Mouse (Mus musculus): ENCODE measurements around the gene Pptc7. TPM values are rescaled to one million over a fixed set of nuclear protein-coding genes. Genes with fewer than 3 reads are reported as not detected.

Pptc7 gene
- polyA plus RNA-seq (2014; fragmentation: Nextera tagmentation; extraction: Ambion mirVana), result 8.5 and 9.2 TPM in 2 replicates

DNA sequence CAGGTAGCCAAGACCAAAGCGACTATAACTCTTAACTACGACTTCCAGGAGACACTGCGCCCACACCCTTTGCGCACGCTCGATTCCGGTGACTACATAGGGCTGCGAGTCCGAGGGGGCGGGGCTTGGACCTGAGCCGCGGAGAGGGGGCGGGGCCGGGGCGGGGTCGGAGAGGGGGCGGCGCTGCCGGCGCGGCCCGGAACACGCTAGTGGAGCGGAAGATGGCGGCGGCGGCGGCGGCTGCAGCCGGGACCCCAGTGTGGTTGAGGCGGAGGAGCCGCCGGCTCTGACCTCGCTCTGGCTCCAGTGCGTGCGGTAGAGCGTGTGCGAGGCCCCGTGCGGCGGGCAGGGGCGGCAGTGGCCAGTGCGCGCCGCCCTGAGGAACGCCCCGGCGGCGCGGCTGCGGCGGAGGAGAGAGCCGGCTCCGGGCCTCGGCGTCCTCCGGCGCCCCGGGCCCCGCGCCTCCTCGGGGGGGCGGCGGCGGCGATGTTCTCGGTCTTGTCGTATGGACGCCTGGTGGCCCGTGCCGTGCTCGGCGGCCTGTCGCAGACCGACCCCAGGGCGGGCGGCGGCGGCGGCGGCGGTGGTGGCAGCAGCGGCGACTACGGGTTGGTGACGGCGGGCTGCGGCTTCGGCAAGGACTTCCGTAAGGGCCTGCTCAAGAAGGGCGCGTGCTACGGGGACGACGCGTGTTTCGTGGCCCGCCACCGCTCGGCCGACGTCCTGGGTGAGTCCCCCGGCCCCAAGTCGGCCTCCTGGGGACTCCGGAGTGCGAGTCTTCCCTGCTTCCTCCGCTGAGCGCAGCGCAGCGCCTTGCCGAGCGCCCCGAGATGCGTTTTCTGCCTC, at the start of gene Pptc7:
Pptc7 (plus strand) TSS at position 183 of the 846 bp plus-strand sequence.
- Histone ChIP-seq H3K4me1 (ENCODE audit: control insufficient read depth, insufficient read depth, low read length) (peaks cover 12% of the 10 kb centered on the region), H3K27ac (replicated peaks; ENCODE audit: low read depth, low read length) (0 out of 2 replicates have a peak within 1 kb of the TSS, but pooled peaks have one; percentile 21), H3K4me2 (ENCODE audit: low read depth, severe bottlenecking) (peak within 1 kb of the TSS; percentile 98), H3K4me3 (ENCODE audit: low read depth, low read length) (peak within 1 kb of the TSS; percentile 89), H3K27me3 (ENCODE audit: control insufficient read depth, insufficient read depth, low read length) (no peaks in the 10 kb centered on the region), H3K9ac (ENCODE audit: low read length) (peak within 1 kb of the TSS; percentile 83), H3K9me3 (ENCODE audit: control insufficient read depth, low read length) (no peaks in the 10 kb centered on the region), H3K36me3 (ENCODE audit: control insufficient read depth, insufficient read depth, low read length) (no peaks in the 10 kb centered on the region; the same call in 1 of the 2 replicates)
- DNase-seq (ENCODE audit: low spot score) (peak; percentile 93), ATAC-seq (ENCODE audit: insufficient number of reproducible peaks, low FRiP score, low TSS enrichment, low read depth) (peak; percentile 90)
- under 1% methylated on average over 110 of the region's 114 CpGs for WGBS

GRCm38 (mm10) chr5:122235196-122235836, 48.8 kb upstream of the Pptc7 start:
- DNase-seq (ENCODE audit: low spot score) (no peak), ATAC-seq (ENCODE audit: insufficient number of reproducible peaks, low FRiP score, low TSS enrichment, low read depth) (no peak)
- no peaks in the 10 kb centered on the region; the same call in 1 of the 2 replicates for H3K36me3 ChIP-seq (ENCODE audit: control insufficient read depth, insufficient read depth, low read length)
- no peaks in the 10 kb centered on the region for H3K4me1 ChIP-seq (ENCODE audit: control insufficient read depth, insufficient read depth, low read length)
- no peaks in the 10 kb centered on the region for H3K9me3 ChIP-seq (ENCODE audit: control insufficient read depth, low read length)
- no peak overlapping the region for H3K4me2 ChIP-seq (ENCODE audit: low read depth, severe bottlenecking)
- 69% methylated on average over 9 of the region's 9 CpGs for WGBS
- no peak overlapping the region for H3K27ac ChIP-seq (replicated peaks; ENCODE audit: low read depth, low read length)
- no peak overlapping the region for H3K4me3 ChIP-seq (ENCODE audit: low read depth, low read length)
- H3K9ac ChIP-seq (ENCODE audit: low read length), result no peak overlapping the region
- no peaks in the 10 kb centered on the region for H3K27me3 ChIP-seq (ENCODE audit: control insufficient read depth, insufficient read depth, low read length)

DNA sequence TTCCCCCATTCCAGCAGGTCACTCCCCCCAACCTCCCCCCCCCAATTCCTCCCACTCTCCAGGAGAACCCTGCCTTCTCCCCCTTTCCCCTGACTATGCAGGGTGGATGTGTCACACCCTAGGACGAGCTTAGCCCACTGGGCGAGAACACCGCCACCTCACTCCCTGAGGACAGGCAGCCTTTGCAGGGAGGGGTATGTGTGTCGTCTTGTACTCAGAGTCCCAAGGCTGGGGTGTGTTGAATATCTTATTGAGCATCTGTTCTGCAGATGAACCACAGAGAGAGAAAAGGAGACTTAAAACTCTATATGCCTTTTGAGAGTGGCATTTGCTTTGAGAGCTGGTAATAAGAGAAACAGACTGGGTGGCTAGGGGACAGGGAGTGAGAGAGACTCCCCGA, 47.0 kb upstream of the Pptc7 start:
- no peak for ATAC-seq (ENCODE audit: insufficient number of reproducible peaks, low FRiP score, low TSS enrichment, low read depth)
- WGBS, result 76% methylated on average over 5 of the region's 5 CpGs
- H3K27me3 ChIP-seq (ENCODE audit: control insufficient read depth, insufficient read depth, low read length), result no peaks in the 10 kb centered on the region
- no peak overlapping the region for H3K9ac ChIP-seq (ENCODE audit: low read length)
- H3K4me3 ChIP-seq (ENCODE audit: low read depth, low read length), result no peak overlapping the region
- no peak overlapping the region for H3K27ac ChIP-seq (replicated peaks; ENCODE audit: low read depth, low read length)
- no peak overlapping the region for H3K4me2 ChIP-seq (ENCODE audit: low read depth, severe bottlenecking)
- no peaks in the 10 kb centered on the region for H3K4me1 ChIP-seq (ENCODE audit: control insufficient read depth, insufficient read depth, low read length)
- H3K9me3 ChIP-seq (ENCODE audit: control insufficient read depth, low read length), result no peaks in the 10 kb centered on the region
- H3K36me3 ChIP-seq (ENCODE audit: control insufficient read depth, insufficient read depth, low read length), result peaks cover 5% of the 10 kb centered on the region; the same call in 1 of the 2 replicates
- no peak for DNase-seq (ENCODE audit: low spot score)

DNA sequence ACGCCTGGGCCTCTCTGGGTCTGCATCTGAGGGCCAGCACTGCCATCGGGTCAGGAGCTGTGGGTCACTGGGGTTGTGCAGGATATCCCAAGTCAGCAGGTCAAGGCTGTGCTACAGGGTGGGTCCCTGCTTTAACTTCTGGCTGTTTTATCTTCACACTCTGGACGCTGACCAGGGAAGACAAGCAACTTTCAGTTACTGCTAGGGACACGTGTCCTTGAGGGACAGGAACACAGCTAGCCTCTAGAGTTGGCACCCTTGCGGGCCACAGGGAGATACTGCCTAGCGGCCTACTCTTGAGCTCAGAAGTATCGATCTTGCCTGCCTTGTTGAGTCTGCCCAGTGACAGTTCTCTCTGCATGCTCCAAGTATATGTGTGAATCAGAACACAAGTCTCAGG, 44.5 kb upstream of the Pptc7 start:
- H3K9ac ChIP-seq (ENCODE audit: low read length), result no peak overlapping the region
- H3K36me3 ChIP-seq (ENCODE audit: control insufficient read depth, insufficient read depth, low read length), result peaks cover 5% of the 10 kb centered on the region; the same call in 1 of the 2 replicates

DNA sequence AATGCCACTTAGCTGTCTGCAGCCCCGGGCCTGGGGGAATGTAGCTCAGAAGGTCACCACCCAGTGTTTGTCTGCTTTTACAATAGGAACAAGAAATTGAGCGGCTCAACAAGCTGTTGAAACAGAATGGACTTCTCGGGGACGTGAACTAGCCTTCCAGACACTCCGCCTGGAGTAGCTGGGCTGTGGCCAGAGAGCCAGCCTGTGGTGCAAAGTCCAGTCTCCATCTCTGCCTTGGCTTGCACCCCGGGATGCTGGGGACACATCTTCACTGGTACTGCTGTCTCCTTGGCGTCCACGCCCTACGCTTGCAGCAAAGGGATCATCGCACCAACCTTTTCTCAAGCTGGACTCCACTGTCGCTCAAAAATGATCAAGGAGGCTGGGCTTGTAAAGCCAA, 43.6 kb upstream of the Pptc7 start:
- Histone ChIP-seq H3K27ac (replicated peaks; ENCODE audit: low read depth, low read length) (no peak overlapping the region), H3K27me3 (ENCODE audit: control insufficient read depth, insufficient read depth, low read length) (no peaks in the 10 kb centered on the region), H3K36me3 (ENCODE audit: control insufficient read depth, insufficient read depth, low read length) (peaks cover 5% of the 10 kb centered on the region; the same call in 1 of the 2 replicates), H3K4me2 (ENCODE audit: low read depth, severe bottlenecking) (no peak overlapping the region), H3K9me3 (ENCODE audit: control insufficient read depth, low read length) (no peaks in the 10 kb centered on the region), H3K4me3 (ENCODE audit: low read depth, low read length) (no peak overlapping the region), H3K4me1 (ENCODE audit: control insufficient read depth, insufficient read depth, low read length) (no peaks in the 10 kb centered on the region), H3K9ac (ENCODE audit: low read length) (no peak overlapping the region)
- 93% methylated on average over 11 of the region's 11 CpGs for WGBS
- ATAC-seq (ENCODE audit: insufficient number of reproducible peaks, low FRiP score, low TSS enrichment, low read depth), result no peak
- no peak for DNase-seq (ENCODE audit: low spot score)

More for the DNA sequence above, 44.5 kb upstream of the Pptc7 start:
- no peaks in the 10 kb centered on the region for H3K4me1 ChIP-seq (ENCODE audit: control insufficient read depth, insufficient read depth, low read length)
- no peak overlapping the region for H3K4me3 ChIP-seq (ENCODE audit: low read depth, low read length)
- 78% methylated on average over 7 of the region's 7 CpGs for WGBS
- H3K27ac ChIP-seq (replicated peaks; ENCODE audit: low read depth, low read length), result no peak overlapping the region
- no peaks in the 10 kb centered on the region for H3K27me3 ChIP-seq (ENCODE audit: control insufficient read depth, insufficient read depth, low read length)
- ATAC-seq (ENCODE audit: insufficient number of reproducible peaks, low FRiP score, low TSS enrichment, low read depth), result no peak
- no peak overlapping the region for H3K4me2 ChIP-seq (ENCODE audit: low read depth, severe bottlenecking)
- no peaks in the 10 kb centered on the region for H3K9me3 ChIP-seq (ENCODE audit: control insufficient read depth, low read length)
- no peak for DNase-seq (ENCODE audit: low spot score)

DNA sequence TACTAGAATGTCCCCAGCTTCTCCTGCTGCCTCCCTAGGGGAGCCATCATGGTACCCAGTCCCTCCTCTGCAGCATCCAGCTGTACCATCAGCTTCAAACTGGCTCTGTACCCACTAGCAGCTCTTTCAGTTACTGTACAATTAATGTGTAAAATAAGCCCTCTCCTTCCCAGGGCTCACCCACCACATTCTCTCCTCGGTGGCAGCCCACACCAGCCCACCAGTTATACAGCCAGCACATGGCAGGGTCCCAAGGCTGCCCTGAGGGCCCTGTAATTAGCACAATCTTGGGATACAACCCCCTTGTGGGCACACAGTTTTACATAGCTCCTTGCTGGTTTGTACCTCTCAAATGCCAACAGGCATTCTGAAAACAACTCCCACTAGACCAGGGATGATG, 43.2 kb upstream of the Pptc7 start:
- no peak overlapping the region for H3K4me2 ChIP-seq (ENCODE audit: low read depth, severe bottlenecking)
- no peak overlapping the region for H3K27ac ChIP-seq (replicated peaks; ENCODE audit: low read depth, low read length)
- 78% methylated on average over 1 of the region's 1 CpGs for WGBS
- H3K36me3 ChIP-seq (ENCODE audit: control insufficient read depth, insufficient read depth, low read length), result peaks cover 5% of the 10 kb centered on the region; the same call in 1 of the 2 replicates
- H3K27me3 ChIP-seq (ENCODE audit: control insufficient read depth, insufficient read depth, low read length), result no peaks in the 10 kb centered on the region
- ATAC-seq (ENCODE audit: insufficient number of reproducible peaks, low FRiP score, low TSS enrichment, low read depth), result no peak
- no peaks in the 10 kb centered on the region for H3K4me1 ChIP-seq (ENCODE audit: control insufficient read depth, insufficient read depth, low read length)
- no peak overlapping the region for H3K4me3 ChIP-seq (ENCODE audit: low read depth, low read length)
- no peak overlapping the region for H3K9ac ChIP-seq (ENCODE audit: low read length)
- no peak for DNase-seq (ENCODE audit: low spot score)
- H3K9me3 ChIP-seq (ENCODE audit: control insufficient read depth, low read length), result no peaks in the 10 kb centered on the region

DNA sequence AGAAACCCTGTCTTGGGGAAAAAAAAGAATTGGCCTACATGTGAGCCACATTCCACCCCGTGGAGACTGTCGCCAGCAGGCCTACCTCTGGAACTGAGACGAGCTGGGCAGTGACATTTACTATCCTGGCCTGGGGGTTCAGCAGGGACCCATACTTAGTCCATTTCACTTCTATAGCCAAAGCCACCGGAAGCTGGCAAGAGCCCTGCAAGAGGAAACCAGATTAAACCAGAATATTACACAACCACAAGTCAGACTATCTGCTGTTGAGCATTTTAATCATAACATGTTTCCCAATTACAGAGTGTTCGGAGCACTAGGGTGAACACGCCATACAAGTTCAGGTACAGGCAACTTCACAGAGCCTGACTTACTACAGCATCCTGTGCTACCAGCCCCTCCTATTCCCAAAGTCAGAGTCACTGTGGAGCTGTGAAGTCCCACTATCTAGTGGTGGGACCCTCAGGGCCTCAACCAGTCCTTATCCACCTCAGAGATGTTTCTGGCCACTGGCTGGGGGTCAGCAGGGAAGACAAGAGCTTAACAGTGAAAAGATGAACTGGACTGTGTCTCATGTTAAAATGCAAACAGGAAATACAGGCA, 41.5 kb upstream of the Pptc7 start:
- 80% methylated on average over 6 of the region's 6 CpGs for WGBS
- H3K4me2 ChIP-seq (ENCODE audit: low read depth, severe bottlenecking), result no peak overlapping the region
- no peak overlapping the region for H3K27ac ChIP-seq (replicated peaks; ENCODE audit: low read depth, low read length)
- no peaks in the 10 kb centered on the region for H3K9me3 ChIP-seq (ENCODE audit: control insufficient read depth, low read length)
- no peaks in the 10 kb centered on the region for H3K27me3 ChIP-seq (ENCODE audit: control insufficient read depth, insufficient read depth, low read length)
- ATAC-seq (ENCODE audit: insufficient number of reproducible peaks, low FRiP score, low TSS enrichment, low read depth) (no peak), DNase-seq (ENCODE audit: low spot score) (no peak)
- no peaks in the 10 kb centered on the region for H3K4me1 ChIP-seq (ENCODE audit: control insufficient read depth, insufficient read depth, low read length)
- no peak overlapping the region for H3K4me3 ChIP-seq (ENCODE audit: low read depth, low read length)
- no peak overlapping the region for H3K9ac ChIP-seq (ENCODE audit: low read length)
- peaks cover 5% of the 10 kb centered on the region; the same call in 1 of the 2 replicates for H3K36me3 ChIP-seq (ENCODE audit: control insufficient read depth, insufficient read depth, low read length)

GRCm38 (mm10) chr5:122243781-122244523, 40.2 kb upstream of the Pptc7 start:
- Histone ChIP-seq H3K4me1 (ENCODE audit: control insufficient read depth, insufficient read depth, low read length) (no peaks in the 10 kb centered on the region), H3K36me3 (ENCODE audit: control insufficient read depth, insufficient read depth, low read length) (peaks cover 7% of the 10 kb centered on the region; the same call in 1 of the 2 replicates), H3K27me3 (ENCODE audit: control insufficient read depth, insufficient read depth, low read length) (no peaks in the 10 kb centered on the region), H3K9ac (ENCODE audit: low read length) (no peak overlapping the region), H3K27ac (replicated peaks; ENCODE audit: low read depth, low read length) (no peak overlapping the region), H3K9me3 (ENCODE audit: control insufficient read depth, low read length) (no peaks in the 10 kb centered on the region), H3K4me3 (ENCODE audit: low read depth, low read length) (no peak overlapping the region), H3K4me2 (ENCODE audit: low read depth, severe bottlenecking) (no peak overlapping the region)
- DNase-seq (ENCODE audit: low spot score), result no peak
- WGBS, result 87% methylated on average over 17 of the region's 17 CpGs
- no peak for ATAC-seq (ENCODE audit: insufficient number of reproducible peaks, low FRiP score, low TSS enrichment, low read depth)

Data from limb, embryonic 11.5 days (tissue).